ENCODE assay signal across 8 mouse cellular contexts in genomic region chr7:28527922-28528719, GRCm38 (mm10). TPM values are rescaled to one million over a fixed set of nuclear protein-coding genes. Genes with fewer than 3 reads are reported as not detected.
DNase-seq lines count a peak whose midpoint lies in the region; ATAC-seq and TF ChIP-seq lines count a peak whose summit lies in the region.

No protein-coding gene starts in this region.

- DNase-seq in CD4-positive helper T cell, adult 2 months (ENCODE audit: low read depth, low spot score) = peak; percentile 87
- peak; percentile 36 for DNase-seq in adipocyte (ENCODE audit: low spot score)
- peak; percentile 85 for DNase-seq in embryo, embryonic 10.5 days (ENCODE audit: low spot score)
- peak; percentile 91 for DNase-seq in kidney, postnatal 25 days
- peak; percentile 52 for DNase-seq in ovary, postnatal 10 days (ENCODE audit: low spot score)
- DNase-seq in thymus, adult 2 months = peak; percentile 92

- H3K4me1 ChIP-seq in heart, embryonic 11.5 days (ENCODE audit: control insufficient read depth, insufficient read depth, low read length) = no peaks in the 10 kb centered on the region
- H3K4me1 ChIP-seq in liver, embryonic 15.5 days (replicated peaks) = peaks cover 9% of the 10 kb centered on the region
- peaks cover 7% of the 10 kb centered on the region for H3K4me1 ChIP-seq in thymus, adult 2 months (replicated peaks; ENCODE audit: control insufficient read depth, insufficient read depth, low read length)

- peak overlapping the region; percentile 14; the same call in 1 of the 2 replicates for H3K4me2 ChIP-seq in heart, embryonic 11.5 days
- peak overlapping the region; percentile 34 for H3K4me2 ChIP-seq in liver, embryonic 15.5 days

- H3K9me3 ChIP-seq in heart, embryonic 11.5 days (replicated peaks; ENCODE audit: control insufficient read depth, low read length) = no peaks in the 10 kb centered on the region
- no peaks in the 10 kb centered on the region for H3K9me3 ChIP-seq in liver, embryonic 15.5 days (replicated peaks)

- H3K27ac ChIP-seq in heart, embryonic 11.5 days (ENCODE audit: low read depth, low read length) = no peak overlapping the region
- H3K27ac ChIP-seq in liver, embryonic 15.5 days (replicated peaks) = no peak overlapping the region
- no peak overlapping the region for H3K27ac ChIP-seq in thymus, adult 2 months (ENCODE audit: control insufficient read depth, insufficient read depth, low read length)

- ATAC-seq in heart, embryonic 11.5 days (replicated peaks; ENCODE audit: insufficient number of reproducible peaks, low FRiP score, low TSS enrichment) = no peak; the same call in 1 of the 2 replicates
- peak; percentile 54; the same call in 1 of the 2 replicates for ATAC-seq in liver, embryonic 15.5 days (ENCODE audit: insufficient read depth)

- H3K4me3 ChIP-seq in heart, embryonic 11.5 days (ENCODE audit: low read depth, low read length) = no peak overlapping the region
- no peak overlapping the region for H3K4me3 ChIP-seq in liver, embryonic 15.5 days (replicated peaks)
- H3K4me3 ChIP-seq in thymus, adult 2 months (ENCODE audit: control insufficient read depth, insufficient read depth, low read length) = no peak overlapping the region; the same call in 1 of the 2 replicates

- 6% methylated on average over 19 of the region's 19 CpGs for WGBS in heart, embryonic 11.5 days (ENCODE audit: insufficient replicate concordance)
- WGBS in liver, embryonic 15.5 days (ENCODE audit: insufficient replicate concordance) = 4% methylated on average over 19 of the region's 19 CpGs
- WGBS in thymus, adult 2 months = 2% methylated on average over 19 of the region's 19 CpGs

- TF ChIP-seq POLR2A in thymus, adult 2 months (IDR thresholded peaks at IDR 0.05; ENCODE audit: control insufficient read depth, extremely low read depth, insufficient read depth, low read length, poor library complexity) = no peak

- peaks cover 6% of the 10 kb centered on the region; the same call in 1 of the 2 replicates for H3K27me3 ChIP-seq in heart, embryonic 11.5 days (ENCODE audit: control insufficient read depth, insufficient read depth, low read length)
- H3K27me3 ChIP-seq in liver, embryonic 15.5 days = no peaks in the 10 kb centered on the region
- no peaks in the 10 kb centered on the region for H3K27me3 ChIP-seq in thymus, adult 2 months (ENCODE audit: control insufficient read depth, insufficient read depth, low read length)

- TF ChIP-seq CTCF in thymus, adult 2 months (IDR thresholded peaks at IDR 0.05; ENCODE audit: borderline replicate concordance, control insufficient read depth, extremely low read depth, insufficient read depth, low read length, poor library complexity) = peak; percentile 97

- no peak overlapping the region for H3K9ac ChIP-seq in heart, embryonic 11.5 days (ENCODE audit: low read depth, low read length)
- no peak overlapping the region for H3K9ac ChIP-seq in liver, embryonic 15.5 days

- H3K36me3 ChIP-seq in heart, embryonic 11.5 days (ENCODE audit: control insufficient read depth, insufficient read depth, low read length) = no peaks in the 10 kb centered on the region
- no peaks in the 10 kb centered on the region for H3K36me3 ChIP-seq in liver, embryonic 15.5 days (replicated peaks)
- H3K36me3 ChIP-seq in thymus, adult 2 months (ENCODE audit: control insufficient read depth, insufficient read depth, low read length) = no peaks in the 10 kb centered on the region

RNA-seq across cellular contexts. Expression of gene Ifnl3, which starts 5.5 kb away (rescaled TPM):
- polyA plus RNA-seq in heart, embryonic 11.5 days (2014; fragmentation: Nextera tagmentation; extraction: Ambion mirVana) = not detected in 2 replicates
- polyA plus RNA-seq in liver, embryonic 15.5 days (2015; fragmentation: Nextera tagmentation; extraction: Ambion mirVana) = not detected in 2 replicates
- 0.37 and 0.78 TPM in 2 replicates for polyA plus RNA-seq in thymus, adult 2 months (2012; rRNA removed)

RNA-seq across cellular contexts. Expression of gene Sycn, which starts 12.6 kb away (rescaled TPM):
- polyA plus RNA-seq in heart, embryonic 11.5 days (2014; fragmentation: Nextera tagmentation; extraction: Ambion mirVana) = not detected in 2 replicates
- 0.68 TPM in 1 of 2 replicates, not detected in the other for polyA plus RNA-seq in liver, embryonic 15.5 days (2015; fragmentation: Nextera tagmentation; extraction: Ambion mirVana)
- polyA plus RNA-seq in thymus, adult 2 months (2012; rRNA removed) = 2.1 and 2.4 TPM in 2 replicates

RNA-seq across cellular contexts. Expression of gene Ifnl2, which starts 17.9 kb away (rescaled TPM):
- polyA plus RNA-seq in heart, embryonic 11.5 days (2014; fragmentation: Nextera tagmentation; extraction: Ambion mirVana) = not detected in 2 replicates
- not detected in 2 replicates for polyA plus RNA-seq in liver, embryonic 15.5 days (2015; fragmentation: Nextera tagmentation; extraction: Ambion mirVana)
- 0.59 and 0.77 TPM in 2 replicates for polyA plus RNA-seq in thymus, adult 2 months (2012; rRNA removed)

RNA-seq across cellular contexts. Expression of gene Nccrp1, which starts 18.9 kb away (rescaled TPM):
- not detected in 2 replicates for polyA plus RNA-seq in heart, embryonic 11.5 days (2014; fragmentation: Nextera tagmentation; extraction: Ambion mirVana)
- polyA plus RNA-seq in liver, embryonic 15.5 days (2015; fragmentation: Nextera tagmentation; extraction: Ambion mirVana) = not detected in 2 replicates
- polyA plus RNA-seq in thymus, adult 2 months (2012; rRNA removed) = 1.4 TPM in 2 replicates

Comparison
In these comparisons a context has a peak if more than half of its experiments do, and no peak if none do; other contexts are left out.
1. DNase-seq: peak in every context shown above with its lines; median percentile 92 in thymus, adult 2 months; 91 in kidney, postnatal 25 days; 87 in CD4-positive helper T cell, adult 2 months; 85 in embryo, embryonic 10.5 days; 52 in ovary, postnatal 10 days; 36 in adipocyte.